In the genomic region with DNA sequence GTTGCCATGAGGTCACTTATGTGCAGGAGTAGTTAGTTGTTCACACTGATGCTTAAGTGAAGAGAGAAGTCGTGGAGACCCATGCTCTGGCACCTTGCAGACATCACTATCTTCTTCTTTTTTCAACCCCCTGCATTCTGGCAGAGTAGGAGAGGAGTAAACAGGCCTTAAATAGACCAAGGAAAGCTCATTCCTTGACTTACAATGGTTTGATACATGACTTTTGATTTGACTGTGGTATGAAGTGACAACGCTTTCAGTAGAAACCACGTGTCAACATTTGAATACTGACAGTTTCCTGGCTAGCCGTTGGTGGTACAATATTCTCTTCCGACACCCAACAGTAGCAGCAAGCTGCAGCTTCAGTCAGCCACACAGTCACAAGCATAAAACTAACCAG, we compare ENCODE assay signal across 26 mouse cellular contexts.
"Had no signal": no experiment of that assay in that cellular context is flagged by ENCODE, and none has a peak within 500 bp of the region (broad histone marks: within the 10 kb centered on the region; RNA-seq: fewer than 3 reads in every experiment).

No protein-coding gene starts in this region.

- H3K27ac ChIP-seq: heart, adult 2 months; heart, embryonic 10.5 days; hindbrain, embryonic 10.5 days; hindbrain, embryonic 12.5 days; hindbrain, embryonic 14.5 days; layer of hippocampus, adult 2 months; left cerebral cortex, adult 2 months; limb, embryonic 10.5 days; limb, embryonic 12.5 days; liver, embryonic 13.5 days; liver, embryonic 15.5 days had no signal

- H3K36me3 ChIP-seq: heart, embryonic 10.5 days; heart, embryonic 12.5 days; hindbrain, embryonic 10.5 days; hindbrain, embryonic 12.5 days; limb, embryonic 10.5 days; limb, embryonic 12.5 days; liver, embryonic 13.5 days; liver, embryonic 15.5 days had no signal

- H3K9me3 ChIP-seq: heart, embryonic 10.5 days; heart, embryonic 12.5 days; hindbrain, embryonic 10.5 days; hindbrain, embryonic 12.5 days; limb, embryonic 10.5 days; limb, embryonic 12.5 days; liver, embryonic 13.5 days; liver, embryonic 15.5 days had no signal

- H3K4me2 ChIP-seq: heart, embryonic 12.5 days; hindbrain, embryonic 12.5 days; hindbrain, embryonic 14.5 days; limb, embryonic 12.5 days; liver, embryonic 11.5 days; liver, embryonic 13.5 days; liver, embryonic 15.5 days had no signal

- ATAC-seq: hindbrain, embryonic 16.5 days; intestine, postnatal 0 days; liver, postnatal 0 days had no signal

- H3K27me3 ChIP-seq: heart, embryonic 12.5 days; hindbrain, embryonic 12.5 days; limb, embryonic 12.5 days; liver, embryonic 13.5 days; liver, embryonic 15.5 days had no signal

- H3K4me1 ChIP-seq: heart, embryonic 10.5 days; heart, embryonic 12.5 days; limb, embryonic 10.5 days; limb, embryonic 12.5 days; liver, embryonic 15.5 days had no signal

- H3K9ac ChIP-seq: heart, embryonic 12.5 days; hindbrain, embryonic 12.5 days; hindbrain, embryonic 14.5 days; limb, embryonic 12.5 days; liver, embryonic 13.5 days; liver, embryonic 15.5 days; liver, postnatal 0 days had no signal

- H3K4me3 ChIP-seq: heart, adult 2 months; heart, embryonic 10.5 days; heart, embryonic 12.5 days; hindbrain, embryonic 10.5 days; hindbrain, embryonic 12.5 days; layer of hippocampus, adult 2 months; left cerebral cortex, adult 2 months; limb, embryonic 10.5 days; limb, embryonic 12.5 days; liver, embryonic 13.5 days; liver, embryonic 15.5 days had no signal

- DNase-seq: gastrocnemius, postnatal 14 days; gastrocnemius, postnatal 36 days; heart, adult 11 months; heart, adult 2 months; heart, postnatal 10 days; kidney, adult 18-20 months; kidney, adult 8-10 months; kidney, postnatal 10 days; kidney, postnatal 25 days; kidney, postnatal 4 days; liver; liver, embryonic 13.5 days; liver, postnatal 0 days had no signal
